Mouse (Mus musculus) macrophage (primary cell): ENCODE results near the gene Tmsb4x. TPM values are rescaled to one million over a fixed set of nuclear protein-coding genes. Genes with fewer than 3 reads are reported as not detected.

Experiments
- H3K27ac ChIP-seq: fragments of 350-480 bp; formaldehyde crosslinking; 2 replicates; pipeline ENCODE4 v1.9.0; 2021
- H3K36me3 ChIP-seq: fragments of 350-480 bp; formaldehyde crosslinking; 2 replicates; pipeline ENCODE4 v1.9.0; 2021; ENCODE audit errors: inconsistent target
- H3K4me3 ChIP-seq: fragments of 350-480 bp; formaldehyde crosslinking; 2 replicates; pipeline ENCODE4 v1.9.0; 2021; ENCODE audit errors: inconsistent target
- H3K79me2 ChIP-seq: fragments of 350-480 bp; formaldehyde crosslinking; 2 replicates; pipeline ENCODE4 v1.9.0; 2021; ENCODE audit errors: inconsistent target
- WGBS: methylation state at CpG from one replicate; pipeline ENCODE4 v1.1.7; 2026; ENCODE audit warnings: inconsistent platforms; ENCODE audit not compliant: missing documents; 5-methylcytosine and 5-hydroxymethylcytosine counted together
- polyA plus RNA-seq: library from polyadenylated mRNA; stranded (reverse); fragments of 250-400 nt; gene quantifications from 3 replicates; pipeline ENCODE4 v1.2.4, GENCODE M21; 2018; ENCODE audit warnings: inconsistent platforms

The Tmsb4x gene
- polyA plus RNA-seq, 1 experiment from 2014 or later = 6,334 TPM

GRCm38 (mm10) chrX:167208506-167208820, 652 bp downstream of the Tmsb4x start:
- H3K4me3 ChIP-seq = peak overlapping the region; percentile 68
- 31% methylated on average over 13 of the region's 16 CpGs for WGBS
- peak overlapping the region; percentile 97 for H3K27ac ChIP-seq
- no peaks in the 10 kb centered on the region for H3K36me3 ChIP-seq
- peaks cover 22% of the 10 kb centered on the region for H3K79me2 ChIP-seq

DNA sequence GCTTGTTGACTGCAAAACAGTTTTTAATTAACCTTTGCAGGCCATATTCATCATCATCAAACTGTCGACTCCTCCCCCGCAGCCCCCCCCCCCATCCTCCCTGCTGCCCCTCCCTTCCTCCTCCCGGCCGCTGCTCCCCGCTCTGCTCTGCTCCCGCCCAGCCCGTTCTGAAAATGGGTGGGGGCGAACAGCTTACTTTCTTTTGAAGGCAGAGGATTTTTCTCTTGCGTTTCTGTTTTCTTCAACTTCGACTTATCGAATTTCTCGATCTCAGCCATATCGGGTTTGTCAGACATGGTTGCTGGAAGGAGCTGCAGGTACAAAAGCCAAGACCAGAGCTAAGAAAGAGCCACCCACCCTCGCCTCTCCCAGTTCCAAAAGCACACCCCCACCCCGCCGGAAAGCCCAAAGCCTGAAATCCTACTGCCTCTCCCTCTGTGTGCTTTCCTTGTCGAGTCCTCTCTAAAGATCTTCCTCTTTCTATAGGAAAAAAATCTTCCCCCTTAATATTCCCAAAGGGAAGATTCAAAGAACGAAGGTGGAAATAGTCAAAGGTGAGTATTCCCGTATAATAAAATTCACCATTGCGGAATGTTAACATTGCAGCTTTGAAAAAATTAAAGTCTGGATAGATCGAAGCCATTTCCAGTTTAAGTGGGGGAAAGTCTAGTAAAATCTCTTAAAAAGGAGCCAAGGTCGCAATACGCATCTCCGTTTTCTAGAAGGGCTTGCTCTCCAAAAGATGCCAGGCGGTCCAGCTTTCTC, 1.2 kb downstream of the Tmsb4x start:
- Histone ChIP-seq H3K4me3 (peak overlapping the region; percentile 68), H3K36me3 (no peaks in the 10 kb centered on the region), H3K27ac (peak overlapping the region; percentile 97), H3K79me2 (peaks cover 22% of the 10 kb centered on the region)
- WGBS = 32% methylated on average over 19 of the region's 25 CpGs

GRCm38 (mm10) chrX:167205813-167206520, 3.1 kb downstream of the Tmsb4x start:
- Histone ChIP-seq H3K36me3 (no peaks in the 10 kb centered on the region), H3K79me2 (peaks cover 22% of the 10 kb centered on the region), H3K27ac (peak overlapping the region; percentile 97), H3K4me3 (peak overlapping the region; percentile 68; the same call in 1 of the 2 replicates)
- WGBS = 40% methylated on average over 8 of the region's 8 CpGs

DNA sequence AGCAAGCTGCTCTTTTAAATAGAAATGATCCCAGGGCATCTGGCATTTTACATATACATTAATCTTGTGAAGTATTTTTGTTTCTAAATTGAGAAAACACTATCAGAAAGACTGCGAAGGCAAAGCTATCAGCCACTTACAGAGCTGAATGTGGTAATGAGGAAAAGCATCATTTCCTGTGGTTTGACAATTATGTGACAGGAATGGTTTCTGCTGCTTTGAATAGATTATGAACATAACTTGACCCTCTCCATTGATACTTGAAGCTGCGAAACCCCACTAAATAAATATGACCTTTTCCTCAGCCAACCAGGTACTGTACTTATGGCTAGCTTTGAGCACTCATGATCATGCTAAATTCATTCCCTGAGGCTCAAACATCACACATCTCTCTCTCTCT, 7.8 kb downstream of the Tmsb4x start:
- WGBS = 65% methylated on average over 2 of the region's 2 CpGs
- Histone ChIP-seq H3K27ac (no peak overlapping the region), H3K36me3 (no peaks in the 10 kb centered on the region), H3K79me2 (no peaks in the 10 kb centered on the region), H3K4me3 (no peak overlapping the region)

GRCm38 (mm10) chrX:167195228-167195649, 13.9 kb downstream of the Tmsb4x start:
- H3K27ac ChIP-seq = no peak overlapping the region
- WGBS = 36% methylated on average over 2 of the region's 2 CpGs
- no peaks in the 10 kb centered on the region for H3K79me2 ChIP-seq
- H3K4me3 ChIP-seq = no peak overlapping the region
- H3K36me3 ChIP-seq = no peaks in the 10 kb centered on the region

- Histone ChIP-seq H3K36me3 (no peaks in the 10 kb centered on the region), H3K27ac (no peak overlapping the region), H3K4me3 (no peak overlapping the region), H3K79me2 (no peaks in the 10 kb centered on the region)
- 61% methylated on average over 2 of the region's 2 CpGs for WGBS
Observed at GRCm38 (mm10) chrX:167186306-167186705, 22.8 kb downstream of the Tmsb4x start.

DNA sequence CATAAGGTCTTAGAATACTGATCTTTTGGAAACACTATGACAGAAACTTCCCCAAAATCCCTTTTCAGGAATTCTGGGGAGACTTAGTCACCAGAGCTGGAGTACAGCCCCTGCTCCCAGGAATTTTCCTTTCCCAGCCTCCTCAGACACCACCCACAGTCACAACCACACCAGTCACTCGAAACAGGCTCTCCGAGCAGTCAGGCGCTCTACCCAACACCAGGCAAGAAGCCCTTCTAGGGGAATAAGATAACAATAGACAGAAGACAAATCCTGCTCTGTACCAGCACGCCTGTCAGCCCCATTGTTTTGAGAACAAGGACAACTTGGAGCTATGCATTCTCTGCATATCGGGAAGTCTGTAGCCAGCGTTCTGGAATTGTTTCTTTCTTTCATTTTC, 25.6 kb downstream of the Tmsb4x start:
- Histone ChIP-seq H3K36me3 (no peaks in the 10 kb centered on the region), H3K79me2 (no peaks in the 10 kb centered on the region), H3K4me3 (no peak overlapping the region), H3K27ac (no peak overlapping the region)
- WGBS = 95% methylated on average over 6 of the region's 6 CpGs

- Histone ChIP-seq H3K79me2 (no peaks in the 10 kb centered on the region), H3K27ac (no peak overlapping the region), H3K36me3 (no peaks in the 10 kb centered on the region), H3K4me3 (no peak overlapping the region)
- WGBS = 88% methylated on average over 5 of the region's 5 CpGs
Observed at GRCm38 (mm10) chrX:167182411-167182810, 26.7 kb downstream of the Tmsb4x start.

- Histone ChIP-seq H3K36me3 (no peaks in the 10 kb centered on the region), H3K4me3 (no peak overlapping the region), H3K27ac (peak overlapping the region; percentile 80), H3K79me2 (no peaks in the 10 kb centered on the region)
- WGBS = 29% methylated on average over 4 of the region's 4 CpGs
Observed at GRCm38 (mm10) chrX:167179961-167180642, 29.0 kb downstream of the Tmsb4x start.

- Histone ChIP-seq H3K79me2 (no peaks in the 10 kb centered on the region), H3K27ac (peak overlapping the region; percentile 80), H3K4me3 (no peak overlapping the region), H3K36me3 (no peaks in the 10 kb centered on the region)
- 75% methylated on average over 3 of the region's 3 CpGs for WGBS
Observed at GRCm38 (mm10) chrX:167179549-167179948, 29.6 kb downstream of the Tmsb4x start.

DNA sequence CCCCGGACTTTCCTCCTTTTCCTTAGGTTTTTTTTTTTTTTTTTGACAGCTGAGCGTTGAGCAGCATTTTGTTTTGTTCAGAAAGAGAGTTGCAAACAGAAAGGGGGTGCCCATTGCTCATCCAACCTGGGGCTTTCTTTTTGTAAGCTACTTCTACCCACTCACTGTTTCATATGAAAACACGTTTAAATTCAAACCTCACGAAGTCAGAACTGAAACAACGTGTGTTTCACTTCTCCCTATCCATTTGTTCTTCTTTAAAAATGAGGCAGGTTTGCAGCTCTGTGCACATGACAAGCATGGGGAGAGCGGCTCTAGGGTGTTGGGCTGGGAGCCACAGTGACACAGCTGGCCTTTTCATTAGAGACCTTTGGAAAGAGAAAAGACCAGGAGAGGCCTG, 33.8 kb downstream of the Tmsb4x start:
- 49% methylated on average over 4 of the region's 6 CpGs for WGBS
- Histone ChIP-seq H3K79me2 (no peaks in the 10 kb centered on the region), H3K36me3 (no peaks in the 10 kb centered on the region), H3K27ac (no peak overlapping the region), H3K4me3 (no peak overlapping the region)

DNA sequence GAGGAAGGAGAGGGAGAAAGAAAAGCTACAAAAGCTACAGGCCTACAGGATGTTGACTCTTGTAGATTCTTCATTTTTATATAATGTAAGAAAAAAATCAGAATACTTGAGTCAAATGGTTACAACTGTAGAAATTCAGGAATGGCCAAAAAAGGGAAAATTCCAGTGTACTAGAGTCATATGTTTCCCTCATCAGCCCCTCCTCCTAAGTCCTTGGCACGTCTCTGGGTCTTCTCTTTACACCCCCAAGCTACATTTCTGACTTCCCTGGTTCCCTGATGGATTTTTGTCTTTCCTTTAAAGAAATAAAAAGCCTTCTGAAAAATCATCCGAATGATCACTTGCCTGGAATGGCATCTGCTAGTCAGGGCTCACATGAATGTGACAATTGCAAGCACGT, 34.8 kb downstream of the Tmsb4x start:
- Histone ChIP-seq H3K4me3 (no peak overlapping the region), H3K27ac (no peak overlapping the region), H3K36me3 (no peaks in the 10 kb centered on the region), H3K79me2 (no peaks in the 10 kb centered on the region)
- 71% methylated on average over 3 of the region's 3 CpGs for WGBS

GRCm38 (mm10) chrX:167172256-167172655, 36.9 kb downstream of the Tmsb4x start:
- Histone ChIP-seq H3K4me3 (no peak overlapping the region), H3K36me3 (no peaks in the 10 kb centered on the region), H3K79me2 (no peaks in the 10 kb centered on the region), H3K27ac (peak overlapping the region; percentile 59)
- 62% methylated on average over 2 of the region's 2 CpGs for WGBS

DNA sequence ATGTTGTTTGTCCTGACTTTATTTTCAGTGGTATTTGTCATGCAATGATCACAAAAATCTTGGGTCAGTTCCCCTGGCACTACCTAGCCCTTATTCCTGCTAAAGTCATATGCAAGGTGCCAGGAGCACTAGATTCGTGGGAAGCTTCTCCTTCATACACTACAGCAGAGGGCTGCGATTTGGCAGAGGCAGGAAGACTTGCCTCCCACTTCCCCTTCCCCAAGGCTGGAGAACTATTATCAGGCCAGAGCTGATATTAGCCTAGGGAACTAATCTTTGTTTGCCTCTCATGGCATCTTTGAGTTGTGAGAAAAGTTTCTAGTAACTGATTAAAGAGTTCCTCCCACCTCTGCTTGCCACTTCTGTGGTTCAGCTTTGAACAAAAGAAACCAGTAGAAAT, 37.8 kb downstream of the Tmsb4x start:
- Histone ChIP-seq H3K79me2 (no peaks in the 10 kb centered on the region), H3K4me3 (no peak overlapping the region), H3K36me3 (no peaks in the 10 kb centered on the region), H3K27ac (peak overlapping the region; percentile 59)
- 44% methylated on average over 2 of the region's 2 CpGs for WGBS

GRCm38 (mm10) chrX:167167282-167167681, 41.8 kb downstream of the Tmsb4x start:
- 15% methylated on average over 2 of the region's 2 CpGs for WGBS
- H3K79me2 ChIP-seq = no peaks in the 10 kb centered on the region
- no peaks in the 10 kb centered on the region for H3K36me3 ChIP-seq
- H3K27ac ChIP-seq = peak overlapping the region; percentile 75
- no peak overlapping the region for H3K4me3 ChIP-seq
